19 mouse cellular contexts compared by ENCODE assay signal in genomic region chr10:110935669-110936068, GRCm38 (mm10). TPM values are rescaled to one million over a fixed set of nuclear protein-coding genes. Genes with fewer than 3 reads are reported as not detected.
DNase-seq lines count a peak whose midpoint lies in the region; ATAC-seq and TF ChIP-seq lines count a peak whose summit lies in the region.
"Had no signal": no experiment of that assay in that cellular context is flagged by ENCODE, and none has a peak within 500 bp of the region (broad histone marks: within the 10 kb centered on the region; RNA-seq: fewer than 3 reads in every experiment).

No protein-coding gene starts in this region.

- no peaks in the 10 kb centered on the region for H3K36me3 ChIP-seq in heart, adult 2 months (ENCODE audit: control insufficient read depth, insufficient read depth, low read length)
- 0 out of 2 replicates have a peak, but pooled peaks cover 13% of the 10 kb centered on the region for H3K36me3 ChIP-seq in kidney, postnatal 0 days (ENCODE audit: insufficient read depth, low read length)

- H3K79me2 ChIP-seq in heart, adult 2 months (replicated peaks; ENCODE audit: control insufficient read depth, insufficient read depth, low read length): no peaks in the 10 kb centered on the region

- no peak for ATAC-seq in kidney, postnatal 0 days (replicated peaks; ENCODE audit: low FRiP score, low read depth)
- ATAC-seq in megakaryocyte progenitor cell, adult 5-6 weeks (replicated peaks; ENCODE audit: poor library complexity): peak; percentile 49
- ATAC-seq: inflammation-experienced regulatory T-cells, adult 6 months had no signal

- no peaks in the 10 kb centered on the region for H3K9me3 ChIP-seq in kidney, postnatal 0 days (replicated peaks; ENCODE audit: low read length)
- H3K9me3 ChIP-seq: embryonic facial prominence, embryonic 13.5 days; forebrain, embryonic 12.5 days; hindbrain, embryonic 12.5 days; limb, embryonic 13.5 days; liver, embryonic 13.5 days; midbrain, embryonic 12.5 days; neural tube, embryonic 12.5 days had no signal

- intact Hi-C loops in heart, adult 2 months (cut with DNase I): no loop called here
- intact Hi-C loops in heart, postnatal 14 days (cut with DNase I): no loop called here

- H3K9ac ChIP-seq in heart, adult 2 months (ENCODE audit: low read depth, low read length): no peak overlapping the region
- H3K9ac ChIP-seq in kidney, postnatal 0 days (ENCODE audit: low read depth, low read length): no peak overlapping the region
- H3K9ac ChIP-seq: embryonic facial prominence, embryonic 13.5 days; forebrain, embryonic 12.5 days; hindbrain, embryonic 12.5 days; limb, embryonic 13.5 days; liver, embryonic 13.5 days; midbrain, embryonic 12.5 days; neural tube, embryonic 12.5 days had no signal

- 42% methylated on average over 7 of the region's 7 CpGs for WGBS in heart, adult 2 months
- WGBS in kidney, postnatal 0 days: 51% methylated on average over 7 of the region's 7 CpGs

- no peak for DNase-seq in heart, adult 2 months
- no peak for DNase-seq in heart, postnatal 14 days
- DNase-seq in kidney, postnatal 0 days (ENCODE audit: low spot score): peak; percentile 46
- DNase-seq in kidney, postnatal 4 days: no peak
- peak; percentile 68 for DNase-seq in 416B (ENCODE audit: low read depth)
- no peak for DNase-seq in layer of hippocampus, adult 9-11 months
- DNase-seq: adrenal gland, adult 2 months; liver, embryonic 13.5 days; lung, postnatal 10 days; right cerebral cortex, postnatal 14 days had no signal

- H3K27me3 ChIP-seq in heart, adult 2 months (ENCODE audit: control insufficient read depth, insufficient read depth, low read length): no peaks in the 10 kb centered on the region
- no peaks in the 10 kb centered on the region for H3K27me3 ChIP-seq in kidney, postnatal 0 days (ENCODE audit: insufficient read depth, low read length)
- H3K27me3 ChIP-seq: embryonic facial prominence, embryonic 13.5 days; forebrain, embryonic 12.5 days; hindbrain, embryonic 12.5 days; limb, embryonic 13.5 days; liver, embryonic 13.5 days; midbrain, embryonic 12.5 days; neural tube, embryonic 12.5 days had no signal

- peak; percentile 35 for TF ChIP-seq CTCF in heart, adult 2 months (IDR thresholded peaks at IDR 0.05)
- TF ChIP-seq CTCF in kidney, postnatal 0 days (IDR thresholded peaks at IDR 0.05; ENCODE audit: low read depth): peak; percentile 48

- TF ChIP-seq POLR2A in heart, adult 2 months (IDR thresholded peaks at IDR 0.05; ENCODE audit: insufficient read depth, low read depth, low read length): no peak

- no peak overlapping the region for H3K4me2 ChIP-seq in kidney, postnatal 0 days (ENCODE audit: low read length)
- H3K4me2 ChIP-seq: embryonic facial prominence, embryonic 13.5 days; forebrain, embryonic 12.5 days; hindbrain, embryonic 12.5 days; limb, embryonic 13.5 days; liver, embryonic 13.5 days; midbrain, embryonic 12.5 days; neural tube, embryonic 12.5 days had no signal

- H3K27ac ChIP-seq in heart, adult 2 months: no peak overlapping the region
- no peak overlapping the region for H3K27ac ChIP-seq in kidney, postnatal 0 days
- H3K27ac ChIP-seq: embryonic facial prominence, embryonic 13.5 days; forebrain, embryonic 12.5 days; hindbrain, embryonic 12.5 days; limb, embryonic 13.5 days; liver, embryonic 13.5 days; midbrain, embryonic 12.5 days; neural tube, embryonic 12.5 days had no signal

- no peak overlapping the region for H3K4me3 ChIP-seq in heart, adult 2 months
- no peak overlapping the region for H3K4me3 ChIP-seq in kidney, postnatal 0 days (replicated peaks; ENCODE audit: low read depth, low read length)
- H3K4me3 ChIP-seq: embryonic facial prominence, embryonic 13.5 days; erythroblast, embryonic 14.5 days; forebrain, embryonic 12.5 days; hindbrain, embryonic 12.5 days; limb, embryonic 13.5 days; liver, embryonic 13.5 days; midbrain, embryonic 12.5 days; neural tube, embryonic 12.5 days had no signal

- no peak for TF ChIP-seq EP300 in heart, adult 2 months (IDR thresholded peaks at IDR 0.05; ENCODE audit: insufficient read depth, low read depth, low read length)

- peaks cover 3% of the 10 kb centered on the region; the same call in 1 of the 2 replicates for H3K4me1 ChIP-seq in heart, adult 2 months (ENCODE audit: control insufficient read depth, insufficient read depth, low read length)
- no peaks in the 10 kb centered on the region for H3K4me1 ChIP-seq in kidney, postnatal 0 days (replicated peaks; ENCODE audit: insufficient read depth, low read length)

RNA-seq across cellular contexts. Expression of gene Csrp2, which starts 16.1 kb away (rescaled TPM):
- total RNA-seq in heart, adult 2 months (2021): 10 to 100 TPM; 37.0 to 41.6 TPM
- polyA plus RNA-seq in heart, adult 2 months (2012; rRNA removed): 39.3 and 39.5 TPM in 2 replicates
- total RNA-seq in heart, postnatal 14 days (2021): 10 to 100 TPM; 92.6 to 95.4 TPM
- polyA plus RNA-seq in kidney, postnatal 0 days (2015; fragmentation: Nextera tagmentation; extraction: Ambion mirVana): 206 and 218 TPM in 2 replicates
- total RNA-seq in megakaryocyte progenitor cell, adult 5-6 weeks (2015): 19.3 and 26.5 TPM in 2 replicates
- total RNA-seq in megakaryocyte progenitor cell, adult 5-6 weeks (2017): 61.1 and 92.4 TPM in 2 replicates

Comparison
In these comparisons a context has a peak if more than half of its experiments do, and no peak if none do; other contexts are left out.
1. DNase-seq: peak in kidney, postnatal 0 days (single experiment) and 416B (single experiment); none in heart, adult 2 months (0 of 2), heart, postnatal 14 days (0 of 2), kidney, postnatal 4 days (0 of 2) and layer of hippocampus, adult 9-11 months (single experiment).